Mouse (Mus musculus) spleen, adult 2 months (tissue): ENCODE data around the gene Cdc25b.

Source experiments
- CTCF ChIP-seq: fragments of 200-500 bp; IDR thresholded peaks from 2 replicates; pipeline ENCODE4 v1.5.1; 2011; ENCODE audit warnings: mild to moderate bottlenecking, inconsistent platforms; ENCODE audit not compliant: insufficient read depth, insufficient read length, insufficient replicate concordance; ENCODE audit errors: extremely low read depth
- POLR2A ChIP-seq: fragments of 200-500 bp; IDR thresholded peaks from 2 replicates; pipeline ENCODE4 v1.6.1; 2011; ENCODE audit warnings: low read depth, low read length, inconsistent platforms

DNA sequence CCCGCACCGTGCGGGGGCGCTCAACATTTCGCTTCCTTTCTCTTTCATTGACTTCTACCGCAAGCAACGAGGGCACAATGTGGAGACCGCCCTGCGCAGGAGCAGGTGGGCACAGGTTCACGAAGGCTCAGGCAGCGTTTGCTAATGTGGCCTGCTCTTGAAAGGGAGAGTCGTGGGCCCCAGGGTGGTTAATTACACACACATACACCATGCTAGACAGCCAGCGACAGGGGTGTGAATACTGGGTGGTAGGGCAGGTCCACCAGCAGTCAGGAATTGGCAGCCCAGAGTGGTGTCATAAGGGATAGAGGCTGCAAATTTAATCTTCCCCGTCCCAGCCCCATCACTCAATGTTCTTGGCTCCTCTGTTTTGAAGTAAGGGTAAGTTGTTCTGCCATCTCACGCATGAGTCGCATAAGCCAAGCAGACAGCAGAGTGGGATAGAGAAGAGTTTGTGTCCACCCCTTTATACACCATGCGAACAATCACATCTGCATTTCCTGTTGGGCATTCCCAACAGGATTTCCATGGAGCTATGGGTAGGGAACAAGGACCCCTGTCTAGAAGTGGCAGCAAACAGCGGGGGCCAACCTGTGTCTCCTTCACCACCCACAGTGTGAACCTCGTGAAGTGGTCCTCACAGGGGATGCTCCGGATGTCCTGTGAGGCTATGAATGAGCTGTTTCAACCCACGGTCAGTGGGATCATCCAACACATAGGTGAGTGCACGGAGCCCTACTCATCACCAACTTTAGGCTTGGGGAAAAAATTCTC lies 43.6 kb upstream of the Cdc25b start:
- TF ChIP-seq CTCF (no peak), POLR2A (no peak)
